Mouse (Mus musculus) kidney, postnatal 0 days (tissue): ENCODE results near the gene Mllt3. TPM values are rescaled to one million over a fixed set of nuclear protein-coding genes. Genes with fewer than 3 reads are reported as not detected.
A peak's percentile ranks its signal among the peaks of the same experiment; 100 is the strongest.

Source experiments
- ATAC-seq: fragments of 200-750 bp; cut with Nextera tagmentation; replicated peaks from 2 replicates; pipeline ENCODE4 v1.8.0; 2017; ENCODE audit warnings: low read depth, moderate number of reproducible peaks, moderate TSS enrichment, moderate library complexity; ENCODE audit not compliant: low FRiP score
- DNase-seq: peaks from one replicate; pipeline ENCODE4 v3.0.0-alpha.2; 2016; ENCODE audit warnings: low spot score
- H3K27ac ChIP-seq: fragments of 300-500 bp; sonication (generic); 2 replicates; pipeline ENCODE4 v1.5.1; 2014; ENCODE audit warnings: mild to moderate bottlenecking
- H3K27me3 ChIP-seq: fragments of 300-500 bp; sonication (generic); 2 replicates; pipeline ENCODE4 v1.6.1; 2014; ENCODE audit warnings: low read length, mixed read lengths; ENCODE audit not compliant: insufficient read depth
- H3K36me3 ChIP-seq: fragments of 300-500 bp; sonication (generic); 2 replicates; pipeline ENCODE4 v1.6.1; 2014; ENCODE audit warnings: low read length, mixed read lengths; ENCODE audit not compliant: insufficient read depth
- H3K4me1 ChIP-seq: fragments of 300-500 bp; sonication (generic); replicated peaks from 2 replicates; pipeline ENCODE4 v1.6.1; 2014; ENCODE audit warnings: antibody characterized with exemption, low read length, mixed read lengths; ENCODE audit not compliant: insufficient read depth
- H3K4me2 ChIP-seq: fragments of 300-500 bp; sonication (generic); 2 replicates; pipeline ENCODE4 v1.6.1; 2014; ENCODE audit warnings: mild to moderate bottlenecking, low read length, moderate library complexity, mixed read lengths
- H3K4me3 ChIP-seq: fragments of 300-500 bp; sonication (generic); replicated peaks from 2 replicates; pipeline ENCODE4 v1.5.1; 2014; ENCODE audit warnings: low read depth, low read length
- H3K9ac ChIP-seq: fragments of 300-500 bp; sonication (generic); 2 replicates; pipeline ENCODE4 v1.6.1; 2014; ENCODE audit warnings: low read depth, low read length
- H3K9me3 ChIP-seq: fragments of 300-500 bp; sonication (generic); replicated peaks from 2 replicates; pipeline ENCODE4 v1.6.1; 2016; ENCODE audit warnings: low read length, inconsistent platforms, mixed read lengths
- CTCF ChIP-seq: IDR thresholded peaks from 2 replicates; pipeline ENCODE4 v1.5.1; 2016; ENCODE audit warnings: antibody characterized with exemption, low read depth, mild to moderate bottlenecking, moderate library complexity
- WGBS: fragments of 180-500 bp; shearing (Covaris S2); extraction: QIAGEN DNeasy Blood & Tissue Kit; methylation state at CpG from one replicate; pipeline ENCODE4 v1.1.7; 2014; 5-methylcytosine and 5-hydroxymethylcytosine counted together
- polyA plus RNA-seq: library from polyadenylated mRNA; unstranded; fragments of >200 nt; fragmentation: Nextera tagmentation; extraction: Ambion mirVana; gene quantifications from 2 replicates; pipeline ENCODE4 v1.2.1, GENCODE M21; 2015

The Mllt3 gene
- polyA plus RNA-seq, 1 experiment from 2014 or later, result 28.9 TPM

- no peak for ATAC-seq
- H3K4me2 ChIP-seq, result no peak overlapping the region
- H3K9me3 ChIP-seq, result no peaks in the 10 kb centered on the region
- no peak for TF ChIP-seq CTCF
- H3K4me3 ChIP-seq, result no peak overlapping the region
- H3K36me3 ChIP-seq, result no peaks in the 10 kb centered on the region
- H3K27ac ChIP-seq, result no peak overlapping the region
- no peak for DNase-seq
- H3K4me1 ChIP-seq, result no peaks in the 10 kb centered on the region
- H3K27me3 ChIP-seq, result no peaks in the 10 kb centered on the region
- WGBS, result 54% methylated on average over 3 of the region's 3 CpGs
- no peak overlapping the region for H3K9ac ChIP-seq
These were observed 104.5 kb downstream of the Mllt3 start for GRCm38 (mm10) chr4:87928603-87929199.

GRCm38 (mm10) chr4:87927354-87927753, 105.8 kb downstream of the Mllt3 start:
- ATAC-seq, result no peak

GRCm38 (mm10) chr4:87920664-87921063, 112.5 kb downstream of the Mllt3 start:
- H3K27me3 ChIP-seq, result no peaks in the 10 kb centered on the region
- no peaks in the 10 kb centered on the region for H3K9me3 ChIP-seq
- no peaks in the 10 kb centered on the region for H3K36me3 ChIP-seq
- H3K4me1 ChIP-seq, result no peaks in the 10 kb centered on the region
- DNase-seq, result no peak
- no peak overlapping the region for H3K4me3 ChIP-seq
- no peak overlapping the region for H3K9ac ChIP-seq
- ATAC-seq, result no peak
- no peak overlapping the region for H3K4me2 ChIP-seq
- WGBS, result 69% methylated on average over 8 of the region's 8 CpGs
- no peak overlapping the region for H3K27ac ChIP-seq
- TF ChIP-seq CTCF, result no peak

More at GRCm38 (mm10) chr4:87927354-87927753, 105.8 kb downstream of the Mllt3 start:
- Histone ChIP-seq H3K4me1 (no peaks in the 10 kb centered on the region), H3K27me3 (no peaks in the 10 kb centered on the region), H3K36me3 (no peaks in the 10 kb centered on the region), H3K9me3 (no peaks in the 10 kb centered on the region), H3K4me3 (no peak overlapping the region), H3K4me2 (no peak overlapping the region), H3K27ac (no peak overlapping the region), H3K9ac (no peak overlapping the region)
- no peak for TF ChIP-seq CTCF
- DNase-seq, result no peak
- WGBS, result 56% methylated on average over 10 of the region's 10 CpGs

- no peaks in the 10 kb centered on the region for H3K9me3 ChIP-seq
- 0 out of 2 replicates have a peak, but pooled peaks cover 4% of the 10 kb centered on the region for H3K4me1 ChIP-seq
- WGBS, result 56% methylated on average over 6 of the region's 6 CpGs
- H3K27me3 ChIP-seq, result no peaks in the 10 kb centered on the region
- no peak overlapping the region for H3K4me3 ChIP-seq
- ATAC-seq, result no peak
- no peak overlapping the region for H3K9ac ChIP-seq
- no peak overlapping the region for H3K27ac ChIP-seq
- DNase-seq, result peak; percentile 14
- H3K4me2 ChIP-seq, result no peak overlapping the region
- no peak for TF ChIP-seq CTCF
- no peaks in the 10 kb centered on the region for H3K36me3 ChIP-seq
These were observed 121.8 kb downstream of the Mllt3 start for GRCm38 (mm10) chr4:87911172-87911994.

GRCm38 (mm10) chr4:87905149-87905771, 127.9 kb downstream of the Mllt3 start:
- 53% methylated on average over 6 of the region's 6 CpGs for WGBS

GRCm38 (mm10) chr4:87904722-87905121, 128.4 kb downstream of the Mllt3 start:
- H3K27me3 ChIP-seq, result no peaks in the 10 kb centered on the region
- no peak overlapping the region for H3K27ac ChIP-seq
- H3K4me2 ChIP-seq, result no peak overlapping the region
- no peaks in the 10 kb centered on the region for H3K36me3 ChIP-seq
- ATAC-seq (no peak), DNase-seq (no peak)
- no peak overlapping the region for H3K4me3 ChIP-seq
- no peak for TF ChIP-seq CTCF
- H3K9ac ChIP-seq, result no peak overlapping the region
- no peaks in the 10 kb centered on the region for H3K4me1 ChIP-seq
- 48% methylated on average over 1 of the region's 1 CpGs for WGBS
- H3K9me3 ChIP-seq, result no peaks in the 10 kb centered on the region

More at GRCm38 (mm10) chr4:87905149-87905771, 127.9 kb downstream of the Mllt3 start:
- no peak for ATAC-seq
- TF ChIP-seq CTCF, result no peak
- no peak overlapping the region for H3K4me3 ChIP-seq
- H3K4me2 ChIP-seq, result no peak overlapping the region
- H3K4me1 ChIP-seq, result no peaks in the 10 kb centered on the region
- no peaks in the 10 kb centered on the region for H3K9me3 ChIP-seq
- H3K27ac ChIP-seq, result no peak overlapping the region
- no peaks in the 10 kb centered on the region for H3K36me3 ChIP-seq
- H3K9ac ChIP-seq, result no peak overlapping the region
- no peak for DNase-seq
- no peaks in the 10 kb centered on the region for H3K27me3 ChIP-seq
